Mouse (Mus musculus) limb, embryonic 10.5 days (tissue): ENCODE data around the gene Togaram1. TPM values are rescaled to one million over a fixed set of nuclear protein-coding genes. Genes with fewer than 3 reads are reported as not detected.

Experiments used
- DNase-seq: peaks from one replicate; pipeline ENCODE4 v3.0.0-alpha.2; 2017; ENCODE audit warnings: low spot score
- H3K27ac ChIP-seq: fragments of 300-500 bp; sonication (generic); 2 replicates; pipeline ENCODE4 v1.5.1; 2016; ENCODE audit warnings: mild to moderate bottlenecking
- H3K27me3 ChIP-seq: fragments of 300-500 bp; sonication (generic); 2 replicates; pipeline ENCODE4 v1.6.1; 2016; ENCODE audit warnings: low read depth, mild to moderate bottlenecking; ENCODE audit not compliant: poor library complexity, severe bottlenecking
- H3K36me3 ChIP-seq: fragments of 300-500 bp; sonication (generic); 2 replicates; pipeline ENCODE4 v1.6.1; 2016; ENCODE audit warnings: mild to moderate bottlenecking, moderate library complexity
- H3K4me1 ChIP-seq: fragments of 300-500 bp; sonication (generic); 2 replicates; pipeline ENCODE4 v1.6.1; 2016
- H3K4me3 ChIP-seq: fragments of 300-500 bp; sonication (generic); 2 replicates; pipeline ENCODE4 v1.5.1; 2016; ENCODE audit warnings: mild to moderate bottlenecking, moderate library complexity
- H3K9me3 ChIP-seq: fragments of 300-500 bp; sonication (generic); replicated peaks from 2 replicates; pipeline ENCODE4 v1.6.1; 2016; ENCODE audit warnings: mild to moderate bottlenecking
- WGBS: fragments of 180-500 bp; shearing (Covaris S2); methylation state at CpG from one replicate; pipeline ENCODE4 v1.1.7; 2016; 5-methylcytosine and 5-hydroxymethylcytosine counted together
- polyA plus RNA-seq: library from polyadenylated mRNA; unstranded; fragments of >200 nt; fragmentation: Nextera tagmentation; extraction: Ambion mirVana; gene quantifications from 2 replicates; pipeline ENCODE4 v1.2.1, GENCODE M21; 2016

Togaram1 gene
- polyA plus RNA-seq, 1 experiment from 2014 or later: 28.7 TPM

GRCm38 (mm10) chr12:65066234-65066633 lies 100.6 kb downstream of the Togaram1 start:
- no peak overlapping the region for H3K4me3 ChIP-seq
- WGBS: 87% methylated on average over 3 of the region's 3 CpGs

DNA sequence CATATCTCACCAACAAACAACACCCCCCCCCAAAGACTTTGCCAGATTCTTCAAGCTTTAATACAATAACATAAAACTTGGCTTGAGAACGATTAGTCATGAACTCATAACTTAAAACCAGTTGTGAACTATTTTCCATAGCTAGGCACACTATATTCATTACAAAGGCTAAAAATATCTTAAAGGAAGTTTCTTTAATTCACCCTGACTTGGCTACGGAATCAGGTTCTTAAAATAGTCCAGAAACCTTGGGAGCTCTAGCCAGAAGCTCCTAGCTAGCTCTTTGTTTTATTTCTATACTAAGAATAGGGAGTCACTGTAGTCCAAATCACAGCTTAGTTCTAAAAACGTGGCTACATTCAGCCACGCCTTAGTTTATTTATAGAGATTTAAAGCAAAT lies 102.8 kb downstream of the Togaram1 start:
- H3K36me3 ChIP-seq: peaks cover 69% of the 10 kb centered on the region
- DNase-seq: no peak
- no peaks in the 10 kb centered on the region; the same call in 1 of the 2 replicates for H3K4me1 ChIP-seq
- H3K9me3 ChIP-seq: no peaks in the 10 kb centered on the region
- 89% methylated on average over 4 of the region's 4 CpGs for WGBS
- no peaks in the 10 kb centered on the region for H3K27me3 ChIP-seq
- H3K4me3 ChIP-seq: no peak overlapping the region
- H3K27ac ChIP-seq: no peak overlapping the region

More at GRCm38 (mm10) chr12:65066234-65066633, 100.6 kb downstream of the Togaram1 start:
- Histone ChIP-seq H3K9me3 (no peaks in the 10 kb centered on the region), H3K27me3 (no peaks in the 10 kb centered on the region), H3K4me1 (no peaks in the 10 kb centered on the region), H3K36me3 (peaks cover 86% of the 10 kb centered on the region), H3K27ac (no peak overlapping the region)
- DNase-seq: no peak

Other genes starting within 250 kb of the Togaram1 start
- gene Gm527, start 47.9 kb upstream of the Togaram1 start, polyA plus RNA-seq: 1.6 and 2.1 TPM in 2 replicates
- 6.5 and 7.7 TPM in 2 replicates for gene Klhl28, start 270 bp upstream of the Togaram1 start, polyA plus RNA-seq
- 55.4 and 69.3 TPM in 2 replicates for gene Prpf39, start 70.5 kb downstream of the Togaram1 start, polyA plus RNA-seq
- 645 and 699 TPM in 2 replicates for gene Fkbp3, start 108.2 kb downstream of the Togaram1 start, polyA plus RNA-seq
- 16.9 and 17.8 TPM in 2 replicates for gene Fancm, start 109.8 kb downstream of the Togaram1 start, polyA plus RNA-seq
- 75.1 and 87.9 TPM in 2 replicates for gene Mis18bp1, start 206.8 kb downstream of the Togaram1 start, polyA plus RNA-seq